Mouse (Mus musculus): ENCODE measurements around the gene Tarbp2. TPM values are rescaled to one million over a fixed set of nuclear protein-coding genes. Genes with fewer than 3 reads are reported as not detected.

Gene Tarbp2
- polyA plus RNA-seq (2014; fragmentation: Nextera tagmentation; extraction: Ambion mirVana) = 103 and 105 TPM in 2 replicates

- WGBS = under 1% methylated on average over 60 of the region's 60 CpGs
Observed at GRCm38 (mm10) chr15:102517976-102518858, at the start of gene Tarbp2. TSS of gene Tarbp2 (plus strand) at chr15:102518192.

DNA sequence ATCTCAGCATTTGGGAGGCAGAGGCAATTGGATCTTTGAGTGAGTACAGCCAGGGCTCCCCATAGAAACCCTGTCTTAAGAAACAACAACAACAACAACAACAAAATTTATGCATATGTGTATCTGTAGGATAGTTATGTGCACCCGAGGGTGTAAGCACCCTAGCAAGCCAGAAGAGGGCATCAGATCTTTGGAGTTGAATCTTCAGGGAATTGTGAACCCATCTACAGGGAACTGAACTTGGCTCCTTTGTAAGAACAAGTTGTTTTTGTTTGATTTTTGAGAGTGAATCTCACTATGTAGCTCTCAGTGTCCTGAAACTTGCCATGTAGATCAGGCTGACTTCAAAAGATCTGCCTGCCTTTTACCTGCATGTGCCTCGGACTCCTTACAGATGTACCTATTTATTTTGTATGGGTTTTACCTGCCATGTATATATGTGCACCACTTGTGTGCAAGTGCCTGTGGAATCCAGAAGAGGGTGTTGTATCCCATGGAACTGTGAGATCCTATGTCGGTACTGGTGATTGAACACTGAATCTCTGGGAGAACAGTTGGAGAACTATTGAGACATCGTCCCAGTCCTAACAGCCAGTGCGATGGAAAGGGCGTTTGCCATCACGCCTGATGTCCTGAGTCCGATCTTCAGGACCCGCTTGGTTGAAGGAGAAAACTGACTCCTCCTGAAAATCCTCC, 49.2 kb upstream of the Tarbp2 start:
- no peaks in the 10 kb centered on the region for H3K9me3 ChIP-seq (ENCODE audit: control insufficient read depth, low read length)
- 95% methylated on average over 9 of the region's 9 CpGs for WGBS
- no peak overlapping the region for H3K9ac ChIP-seq (ENCODE audit: low read length)
- peaks cover 13% of the 10 kb centered on the region for H3K4me1 ChIP-seq (ENCODE audit: control insufficient read depth, insufficient read depth, low read length)
- no peak overlapping the region for H3K4me3 ChIP-seq (ENCODE audit: low read depth, low read length)
- H3K4me2 ChIP-seq (ENCODE audit: low read depth) = no peak overlapping the region
- H3K27me3 ChIP-seq (ENCODE audit: control insufficient read depth, insufficient read depth, low read length) = no peaks in the 10 kb centered on the region
- DNase-seq (ENCODE audit: low spot score) (no peak), ATAC-seq (ENCODE audit: insufficient read depth, low FRiP score, low TSS enrichment) (no peak)
- H3K27ac ChIP-seq (ENCODE audit: low read depth, low read length) = no peak overlapping the region
- no peaks in the 10 kb centered on the region for H3K36me3 ChIP-seq (ENCODE audit: control insufficient read depth, insufficient read depth, low read length)

More at GRCm38 (mm10) chr15:102517976-102518858, at the start of gene Tarbp2:
- ATAC-seq (ENCODE audit: insufficient read depth, low FRiP score, low TSS enrichment) (peak; percentile 89), DNase-seq (ENCODE audit: low spot score) (peak; percentile 99)
- H3K9ac ChIP-seq (ENCODE audit: low read length) = peak within 1 kb of the TSS; percentile 86
- H3K4me3 ChIP-seq (ENCODE audit: low read depth, low read length) = peak within 1 kb of the TSS; percentile 58
- H3K27me3 ChIP-seq (ENCODE audit: control insufficient read depth, insufficient read depth, low read length) = no peaks in the 10 kb centered on the region
- no peaks in the 10 kb centered on the region for H3K9me3 ChIP-seq (ENCODE audit: control insufficient read depth, low read length)
- H3K4me1 ChIP-seq (ENCODE audit: control insufficient read depth, insufficient read depth, low read length) = peaks cover 19% of the 10 kb centered on the region
- peak within 1 kb of the TSS; percentile 78 for H3K4me2 ChIP-seq (ENCODE audit: low read depth)
- H3K36me3 ChIP-seq (ENCODE audit: control insufficient read depth, insufficient read depth, low read length) = peaks cover 5% of the 10 kb centered on the region; the same call in 1 of the 2 replicates
- peak within 1 kb of the TSS; percentile 95 for H3K27ac ChIP-seq (ENCODE audit: low read depth, low read length)

- H3K36me3 ChIP-seq (ENCODE audit: control insufficient read depth, insufficient read depth, low read length) = no peaks in the 10 kb centered on the region
- peak within 1 kb of the TSS; percentile 80 for H3K4me3 ChIP-seq (ENCODE audit: low read depth, low read length)
- no peaks in the 10 kb centered on the region for H3K9me3 ChIP-seq (ENCODE audit: control insufficient read depth, low read length)
- ATAC-seq (ENCODE audit: insufficient read depth, low FRiP score, low TSS enrichment) (peak; percentile 96), DNase-seq (ENCODE audit: low spot score) (peak; percentile 98)
- WGBS = under 1% methylated on average over 35 of the region's 40 CpGs
- H3K4me2 ChIP-seq (ENCODE audit: low read depth) = peak within 1 kb of the TSS; percentile 58
- H3K27ac ChIP-seq (ENCODE audit: low read depth, low read length) = peak within 1 kb of the TSS; percentile 97
- H3K27me3 ChIP-seq (ENCODE audit: control insufficient read depth, insufficient read depth, low read length) = no peaks in the 10 kb centered on the region
- H3K4me1 ChIP-seq (ENCODE audit: control insufficient read depth, insufficient read depth, low read length) = peaks cover 13% of the 10 kb centered on the region
- H3K9ac ChIP-seq (ENCODE audit: low read length) = peak within 1 kb of the TSS; percentile 98
Observed at GRCm38 (mm10) chr15:102470183-102470604, 47.8 kb upstream of the Tarbp2 start, which contains the start of gene Pcbp2. TSS of gene Pcbp2 (plus strand) at chr15:102470539.

DNA sequence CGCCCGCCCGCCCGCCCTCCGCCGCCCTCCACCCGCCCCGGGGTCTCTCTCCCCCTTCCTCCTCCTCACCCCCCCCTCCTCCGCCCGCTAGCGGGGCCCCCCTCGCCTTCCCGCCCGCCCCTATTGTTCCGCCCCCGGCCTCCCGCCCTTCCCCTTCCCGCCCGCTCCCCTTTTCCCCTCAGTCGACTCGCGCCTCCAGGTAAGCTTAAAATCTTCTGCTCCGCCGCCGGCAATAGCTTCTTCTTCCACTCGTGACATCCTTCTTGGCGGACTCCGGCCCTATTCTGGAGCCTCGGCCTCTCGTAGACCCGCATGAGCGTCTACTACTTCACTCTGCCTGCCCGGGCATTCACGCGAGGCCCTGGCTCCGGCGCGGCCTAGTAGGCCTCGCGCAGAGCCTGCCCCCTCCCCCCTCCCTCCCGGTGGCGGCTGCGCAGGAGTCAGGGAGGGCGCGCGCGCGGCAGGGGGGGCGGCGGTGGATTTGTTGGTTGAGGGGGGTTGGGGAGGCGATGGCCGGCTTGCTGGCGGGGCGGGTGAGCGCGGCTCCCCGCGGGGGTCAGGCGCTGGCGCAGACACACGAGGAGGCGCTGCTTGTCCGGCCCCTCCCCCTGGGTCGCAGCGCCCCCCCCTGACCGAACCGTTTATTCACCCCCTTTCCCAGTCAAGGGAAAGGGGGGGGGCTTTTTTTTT, 47.2 kb upstream of the Tarbp2 start:
- peak overlapping the region; percentile 80 for H3K4me3 ChIP-seq (ENCODE audit: low read depth, low read length)
- peaks cover 4% of the 10 kb centered on the region; the same call in 1 of the 2 replicates for H3K36me3 ChIP-seq (ENCODE audit: control insufficient read depth, insufficient read depth, low read length)
- H3K27me3 ChIP-seq (ENCODE audit: control insufficient read depth, insufficient read depth, low read length) = no peaks in the 10 kb centered on the region
- H3K4me2 ChIP-seq (ENCODE audit: low read depth) = peak overlapping the region; percentile 58
- peaks cover 13% of the 10 kb centered on the region for H3K4me1 ChIP-seq (ENCODE audit: control insufficient read depth, insufficient read depth, low read length)
- ATAC-seq (ENCODE audit: insufficient read depth, low FRiP score, low TSS enrichment) = peak; percentile 71
- no peaks in the 10 kb centered on the region for H3K9me3 ChIP-seq (ENCODE audit: control insufficient read depth, low read length)
- H3K9ac ChIP-seq (ENCODE audit: low read length) = peak overlapping the region; percentile 98
- WGBS = under 1% methylated on average over 40 of the region's 67 CpGs
- H3K27ac ChIP-seq (ENCODE audit: low read depth, low read length) = peak overlapping the region; percentile 97
- DNase-seq (ENCODE audit: low spot score) = peak; percentile 89

GRCm38 (mm10) chr15:102471295-102471645, 46.7 kb upstream of the Tarbp2 start:
- Histone ChIP-seq H3K9ac (ENCODE audit: low read length) (peak overlapping the region; percentile 98), H3K4me2 (ENCODE audit: low read depth) (peak overlapping the region; percentile 58), H3K27ac (ENCODE audit: low read depth, low read length) (peak overlapping the region; percentile 97; the same call in 1 of the 2 replicates), H3K27me3 (ENCODE audit: control insufficient read depth, insufficient read depth, low read length) (no peaks in the 10 kb centered on the region), H3K4me1 (ENCODE audit: control insufficient read depth, insufficient read depth, low read length) (peaks cover 13% of the 10 kb centered on the region), H3K9me3 (ENCODE audit: control insufficient read depth, low read length) (no peaks in the 10 kb centered on the region), H3K36me3 (ENCODE audit: control insufficient read depth, insufficient read depth, low read length) (peaks cover 6% of the 10 kb centered on the region; the same call in 1 of the 2 replicates), H3K4me3 (ENCODE audit: low read depth, low read length) (peak overlapping the region; percentile 80)
- DNase-seq (ENCODE audit: low spot score) (no peak), ATAC-seq (ENCODE audit: insufficient read depth, low FRiP score, low TSS enrichment) (no peak)
- under 1% methylated on average over 10 of the region's 10 CpGs for WGBS

- Histone ChIP-seq H3K27ac (ENCODE audit: low read depth, low read length) (no peak overlapping the region), H3K9ac (ENCODE audit: low read length) (0 out of 2 replicates have a peak overlapping the region, but pooled peaks have one; percentile 23), H3K9me3 (ENCODE audit: control insufficient read depth, low read length) (no peaks in the 10 kb centered on the region), H3K4me1 (ENCODE audit: control insufficient read depth, insufficient read depth, low read length) (peaks cover 13% of the 10 kb centered on the region), H3K27me3 (ENCODE audit: control insufficient read depth, insufficient read depth, low read length) (no peaks in the 10 kb centered on the region), H3K4me2 (ENCODE audit: low read depth) (peak overlapping the region; percentile 58), H3K4me3 (ENCODE audit: low read depth, low read length) (peak overlapping the region; percentile 80), H3K36me3 (ENCODE audit: control insufficient read depth, insufficient read depth, low read length) (peaks cover 6% of the 10 kb centered on the region; the same call in 1 of the 2 replicates)
- ATAC-seq (ENCODE audit: insufficient read depth, low FRiP score, low TSS enrichment) (no peak), DNase-seq (ENCODE audit: low spot score) (no peak)
Observed at GRCm38 (mm10) chr15:102471727-102472126, 46.3 kb upstream of the Tarbp2 start.

GRCm38 (mm10) chr15:102473246-102473645, 44.7 kb upstream of the Tarbp2 start:
- H3K4me2 ChIP-seq (ENCODE audit: low read depth) = no peak overlapping the region
- H3K4me1 ChIP-seq (ENCODE audit: control insufficient read depth, insufficient read depth, low read length) = peaks cover 13% of the 10 kb centered on the region
- no peaks in the 10 kb centered on the region for H3K9me3 ChIP-seq (ENCODE audit: control insufficient read depth, low read length)
- H3K9ac ChIP-seq (ENCODE audit: low read length) = no peak overlapping the region
- DNase-seq (ENCODE audit: low spot score) = no peak
- WGBS = 90% methylated on average over 2 of the region's 2 CpGs
- H3K4me3 ChIP-seq (ENCODE audit: low read depth, low read length) = no peak overlapping the region
- H3K27me3 ChIP-seq (ENCODE audit: control insufficient read depth, insufficient read depth, low read length) = no peaks in the 10 kb centered on the region
- ATAC-seq (ENCODE audit: insufficient read depth, low FRiP score, low TSS enrichment) = no peak
- peaks cover 6% of the 10 kb centered on the region; the same call in 1 of the 2 replicates for H3K36me3 ChIP-seq (ENCODE audit: control insufficient read depth, insufficient read depth, low read length)
- H3K27ac ChIP-seq (ENCODE audit: low read depth, low read length) = no peak overlapping the region

DNA sequence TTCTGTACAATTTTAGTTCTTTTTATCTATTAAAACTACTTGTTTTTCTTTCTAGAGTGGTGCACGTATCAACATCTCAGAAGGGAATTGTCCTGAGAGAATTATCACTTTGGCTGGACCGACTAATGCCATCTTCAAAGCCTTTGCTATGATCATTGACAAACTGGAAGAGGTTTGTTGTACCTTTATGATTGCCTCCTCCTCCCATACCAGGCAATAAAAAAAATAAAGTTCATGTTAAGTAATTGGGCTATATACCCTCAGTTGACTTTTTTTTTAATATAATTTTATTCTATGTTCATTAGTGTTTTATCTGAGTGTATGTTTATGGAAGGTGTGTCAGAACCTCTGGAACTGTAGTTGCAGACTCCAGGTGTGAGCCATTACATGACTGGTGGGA, 43.5 kb upstream of the Tarbp2 start:
- DNase-seq (ENCODE audit: low spot score) = no peak
- Histone ChIP-seq H3K4me3 (ENCODE audit: low read depth, low read length) (no peak overlapping the region), H3K9me3 (ENCODE audit: control insufficient read depth, low read length) (no peaks in the 10 kb centered on the region), H3K4me2 (ENCODE audit: low read depth) (no peak overlapping the region), H3K36me3 (ENCODE audit: control insufficient read depth, insufficient read depth, low read length) (peaks cover 6% of the 10 kb centered on the region; the same call in 1 of the 2 replicates), H3K27ac (ENCODE audit: low read depth, low read length) (no peak overlapping the region), H3K9ac (ENCODE audit: low read length) (no peak overlapping the region), H3K27me3 (ENCODE audit: control insufficient read depth, insufficient read depth, low read length) (no peaks in the 10 kb centered on the region), H3K4me1 (ENCODE audit: control insufficient read depth, insufficient read depth, low read length) (peaks cover 13% of the 10 kb centered on the region)
- no peak for ATAC-seq (ENCODE audit: insufficient read depth, low FRiP score, low TSS enrichment)
- WGBS = 96% methylated on average over 2 of the region's 2 CpGs

All from neural tube, embryonic 11.5 days (tissue).